Mouse (Mus musculus): ENCODE data around the gene Ppp1r12a. TPM values are rescaled to one million over a fixed set of nuclear protein-coding genes. Genes with fewer than 3 reads are reported as not detected.

Gene Ppp1r12a
- polyA plus RNA-seq, 1 experiment from 2014 or later = 71.0 TPM

- ATAC-seq = no peak
- Histone ChIP-seq H3K4me3 (ENCODE audit: low read depth, low read length) (no peak overlapping the region), H3K4me1 (ENCODE audit: control insufficient read depth, insufficient read depth, low read length) (no peaks in the 10 kb centered on the region), H3K27ac (ENCODE audit: low read length) (no peak overlapping the region), H3K4me2 (ENCODE audit: low read length) (no peak overlapping the region), H3K9me3 (replicated peaks; ENCODE audit: control insufficient read depth, low read length, poor library complexity, severe bottlenecking) (no peaks in the 10 kb centered on the region), H3K36me3 (ENCODE audit: control insufficient read depth, insufficient read depth, low read length) (peaks cover 2% of the 10 kb centered on the region; the same call in 1 of the 2 replicates), H3K27me3 (ENCODE audit: control insufficient read depth, insufficient read depth, low read depth, low read length) (no peaks in the 10 kb centered on the region), H3K9ac (ENCODE audit: low read depth, low read length) (no peak overlapping the region)
- WGBS = 96% methylated on average over 2 of the region's 2 CpGs
Observed at GRCm38 (mm10) chr10:108198945-108199344, 37.0 kb downstream of the Ppp1r12a start.

GRCm38 (mm10) chr10:108202126-108202525, 40.1 kb downstream of the Ppp1r12a start:
- Histone ChIP-seq H3K9me3 (replicated peaks; ENCODE audit: control insufficient read depth, low read length, poor library complexity, severe bottlenecking) (no peaks in the 10 kb centered on the region), H3K27ac (ENCODE audit: low read length) (no peak overlapping the region), H3K36me3 (ENCODE audit: control insufficient read depth, insufficient read depth, low read length) (peaks cover 2% of the 10 kb centered on the region; the same call in 1 of the 2 replicates), H3K4me1 (ENCODE audit: control insufficient read depth, insufficient read depth, low read length) (no peaks in the 10 kb centered on the region), H3K9ac (ENCODE audit: low read depth, low read length) (no peak overlapping the region), H3K4me2 (ENCODE audit: low read length) (no peak overlapping the region), H3K27me3 (ENCODE audit: control insufficient read depth, insufficient read depth, low read depth, low read length) (no peaks in the 10 kb centered on the region), H3K4me3 (ENCODE audit: low read depth, low read length) (no peak overlapping the region)
- WGBS = 91% methylated on average over 4 of the region's 4 CpGs
- no peak for ATAC-seq

GRCm38 (mm10) chr10:108203440-108203839, 41.4 kb downstream of the Ppp1r12a start:
- no peaks in the 10 kb centered on the region for H3K9me3 ChIP-seq (replicated peaks; ENCODE audit: control insufficient read depth, low read length, poor library complexity, severe bottlenecking)
- no peak overlapping the region for H3K27ac ChIP-seq (ENCODE audit: low read length)
- H3K4me2 ChIP-seq (ENCODE audit: low read length) = no peak overlapping the region
- ATAC-seq = no peak
- no peak overlapping the region for H3K4me3 ChIP-seq (ENCODE audit: low read depth, low read length)
- no peaks in the 10 kb centered on the region for H3K27me3 ChIP-seq (ENCODE audit: control insufficient read depth, insufficient read depth, low read depth, low read length)
- no peaks in the 10 kb centered on the region for H3K4me1 ChIP-seq (ENCODE audit: control insufficient read depth, insufficient read depth, low read length)
- peaks cover 2% of the 10 kb centered on the region; the same call in 1 of the 2 replicates for H3K36me3 ChIP-seq (ENCODE audit: control insufficient read depth, insufficient read depth, low read length)
- no peak overlapping the region for H3K9ac ChIP-seq (ENCODE audit: low read depth, low read length)

GRCm38 (mm10) chr10:108209396-108209795, 47.4 kb downstream of the Ppp1r12a start:
- Histone ChIP-seq H3K4me1 (ENCODE audit: control insufficient read depth, insufficient read depth, low read length) (0 out of 2 replicates have a peak, but pooled peaks cover 3% of the 10 kb centered on the region), H3K4me2 (ENCODE audit: low read length) (no peak overlapping the region), H3K27ac (ENCODE audit: low read length) (no peak overlapping the region), H3K4me3 (ENCODE audit: low read depth, low read length) (no peak overlapping the region), H3K9me3 (replicated peaks; ENCODE audit: control insufficient read depth, low read length, poor library complexity, severe bottlenecking) (no peaks in the 10 kb centered on the region), H3K36me3 (ENCODE audit: control insufficient read depth, insufficient read depth, low read length) (no peaks in the 10 kb centered on the region), H3K27me3 (ENCODE audit: control insufficient read depth, insufficient read depth, low read depth, low read length) (no peaks in the 10 kb centered on the region), H3K9ac (ENCODE audit: low read depth, low read length) (no peak overlapping the region)
- WGBS = 56% methylated on average over 5 of the region's 5 CpGs
- ATAC-seq = no peak

GRCm38 (mm10) chr10:108224413-108224812, 62.4 kb downstream of the Ppp1r12a start:
- Histone ChIP-seq H3K9me3 (replicated peaks; ENCODE audit: control insufficient read depth, low read length, poor library complexity, severe bottlenecking) (no peaks in the 10 kb centered on the region), H3K4me2 (ENCODE audit: low read length) (no peak overlapping the region), H3K9ac (ENCODE audit: low read depth, low read length) (no peak overlapping the region), H3K4me3 (ENCODE audit: low read depth, low read length) (no peak overlapping the region), H3K4me1 (ENCODE audit: control insufficient read depth, insufficient read depth, low read length) (peaks cover 2% of the 10 kb centered on the region; the same call in 1 of the 2 replicates), H3K36me3 (ENCODE audit: control insufficient read depth, insufficient read depth, low read length) (no peaks in the 10 kb centered on the region), H3K27ac (ENCODE audit: low read length) (no peak overlapping the region), H3K27me3 (ENCODE audit: control insufficient read depth, insufficient read depth, low read depth, low read length) (no peaks in the 10 kb centered on the region)
- no peak for ATAC-seq
- WGBS = 92% methylated on average over 5 of the region's 5 CpGs

- Histone ChIP-seq H3K36me3 (ENCODE audit: control insufficient read depth, insufficient read depth, low read length) (peaks cover 5% of the 10 kb centered on the region), H3K27ac (ENCODE audit: low read length) (no peak overlapping the region), H3K9ac (ENCODE audit: low read depth, low read length) (no peak overlapping the region), H3K4me3 (ENCODE audit: low read depth, low read length) (no peak overlapping the region), H3K4me1 (ENCODE audit: control insufficient read depth, insufficient read depth, low read length) (no peaks in the 10 kb centered on the region), H3K4me2 (ENCODE audit: low read length) (no peak overlapping the region), H3K9me3 (replicated peaks; ENCODE audit: control insufficient read depth, low read length, poor library complexity, severe bottlenecking) (no peaks in the 10 kb centered on the region), H3K27me3 (ENCODE audit: control insufficient read depth, insufficient read depth, low read depth, low read length) (no peaks in the 10 kb centered on the region)
- no peak for ATAC-seq
- WGBS = 96% methylated on average over 3 of the region's 3 CpGs
Observed at GRCm38 (mm10) chr10:108237049-108237448, 75.1 kb downstream of the Ppp1r12a start.

GRCm38 (mm10) chr10:108239061-108239460, 77.1 kb downstream of the Ppp1r12a start:
- no peak overlapping the region for H3K27ac ChIP-seq (ENCODE audit: low read length)
- H3K36me3 ChIP-seq (ENCODE audit: control insufficient read depth, insufficient read depth, low read length) = peaks cover 7% of the 10 kb centered on the region
- no peaks in the 10 kb centered on the region for H3K4me1 ChIP-seq (ENCODE audit: control insufficient read depth, insufficient read depth, low read length)
- 74% methylated on average over 10 of the region's 10 CpGs for WGBS
- H3K9me3 ChIP-seq (replicated peaks; ENCODE audit: control insufficient read depth, low read length, poor library complexity, severe bottlenecking) = no peaks in the 10 kb centered on the region
- no peak overlapping the region for H3K4me2 ChIP-seq (ENCODE audit: low read length)
- no peaks in the 10 kb centered on the region for H3K27me3 ChIP-seq (ENCODE audit: control insufficient read depth, insufficient read depth, low read depth, low read length)
- ATAC-seq = no peak
- no peak overlapping the region for H3K9ac ChIP-seq (ENCODE audit: low read depth, low read length)
- H3K4me3 ChIP-seq (ENCODE audit: low read depth, low read length) = no peak overlapping the region

- Histone ChIP-seq H3K27me3 (ENCODE audit: control insufficient read depth, insufficient read depth, low read depth, low read length) (no peaks in the 10 kb centered on the region), H3K9me3 (replicated peaks; ENCODE audit: control insufficient read depth, low read length, poor library complexity, severe bottlenecking) (no peaks in the 10 kb centered on the region), H3K4me2 (ENCODE audit: low read length) (no peak overlapping the region), H3K4me1 (ENCODE audit: control insufficient read depth, insufficient read depth, low read length) (no peaks in the 10 kb centered on the region), H3K36me3 (ENCODE audit: control insufficient read depth, insufficient read depth, low read length) (peaks cover 21% of the 10 kb centered on the region), H3K4me3 (ENCODE audit: low read depth, low read length) (no peak overlapping the region), H3K27ac (ENCODE audit: low read length) (no peak overlapping the region), H3K9ac (ENCODE audit: low read depth, low read length) (no peak overlapping the region)
- ATAC-seq = no peak
- WGBS = 83% methylated on average over 12 of the region's 12 CpGs
Observed at GRCm38 (mm10) chr10:108250710-108251109, 88.7 kb downstream of the Ppp1r12a start.

- no peaks in the 10 kb centered on the region for H3K4me1 ChIP-seq (ENCODE audit: control insufficient read depth, insufficient read depth, low read length)
- H3K9me3 ChIP-seq (replicated peaks; ENCODE audit: control insufficient read depth, low read length, poor library complexity, severe bottlenecking) = no peaks in the 10 kb centered on the region
- H3K36me3 ChIP-seq (ENCODE audit: control insufficient read depth, insufficient read depth, low read length) = peaks cover 23% of the 10 kb centered on the region
- no peak overlapping the region for H3K9ac ChIP-seq (ENCODE audit: low read depth, low read length)
- no peak for ATAC-seq
- no peaks in the 10 kb centered on the region for H3K27me3 ChIP-seq (ENCODE audit: control insufficient read depth, insufficient read depth, low read depth, low read length)
- 69% methylated on average over 1 of the region's 2 CpGs for WGBS
- H3K4me2 ChIP-seq (ENCODE audit: low read length) = no peak overlapping the region
- H3K4me3 ChIP-seq (ENCODE audit: low read depth, low read length) = no peak overlapping the region
- no peak overlapping the region for H3K27ac ChIP-seq (ENCODE audit: low read length)
Observed at GRCm38 (mm10) chr10:108251181-108251580, 89.2 kb downstream of the Ppp1r12a start.

All from midbrain, embryonic 16.5 days (tissue).